Mouse (Mus musculus) bone marrow, adult 2 months (tissue): ENCODE results near the gene Gprc5d.

Experiments used
- CTCF ChIP-seq: fragments of 200-500 bp; IDR thresholded peaks from 2 replicates; pipeline ENCODE4 v1.5.1; 2011; ENCODE audit warnings: low read length, control low read depth; ENCODE audit not compliant: control insufficient read depth, insufficient read depth
- POLR2A ChIP-seq: fragments of 200-500 bp; IDR thresholded peaks from 2 replicates; pipeline ENCODE4 v1.6.1; 2011; ENCODE audit warnings: low read depth, mild to moderate bottlenecking, control low read depth, low read length, borderline replicate concordance; ENCODE audit not compliant: control insufficient read depth

GRCm38 (mm10) chr6:135138746-135139145 is 20.7 kb upstream of the Gprc5d start:
- TF ChIP-seq CTCF (no peak), POLR2A (no peak)
